23 mouse cellular contexts compared by ENCODE assay signal in genomic region chr7:99403254-99403653, GRCm38 (mm10). TPM values are rescaled to one million over a fixed set of nuclear protein-coding genes. Genes with fewer than 3 reads are reported as not detected.
DNase-seq lines count a peak whose midpoint lies in the region; ATAC-seq and TF ChIP-seq lines count a peak whose summit lies in the region.
"Had no signal": no experiment of that assay in that cellular context is flagged by ENCODE, and none has a peak within 500 bp of the region (broad histone marks: within the 10 kb centered on the region; RNA-seq: fewer than 3 reads in every experiment).

No protein-coding gene starts in this region.

- no peak overlapping the region for H3K4me2 ChIP-seq in forebrain, embryonic 12.5 days
- no peak overlapping the region for H3K4me2 ChIP-seq in lung, postnatal 0 days (replicated peaks; ENCODE audit: low read depth, low read length)
- no peak overlapping the region for H3K4me2 ChIP-seq in intestine, postnatal 0 days (replicated peaks; ENCODE audit: low read depth)
- H3K4me2 ChIP-seq in liver, embryonic 12.5 days = no peak overlapping the region
- H3K4me2 ChIP-seq: embryonic facial prominence, embryonic 12.5 days; liver, embryonic 11.5 days; lung, embryonic 15.5 days; midbrain, embryonic 15.5 days; neural tube, embryonic 15.5 days had no signal

- intact Hi-C loops in heart, postnatal 36 days (cut with DNase I) = no loop called here

- no peak overlapping the region for H3K9ac ChIP-seq in forebrain, embryonic 12.5 days
- H3K9ac ChIP-seq in lung, postnatal 0 days (replicated peaks; ENCODE audit: low read depth) = no peak overlapping the region
- 0 out of 2 replicates have a peak overlapping the region, but pooled peaks have one; percentile 7 for H3K9ac ChIP-seq in intestine, postnatal 0 days (ENCODE audit: low read depth, low read length)
- H3K9ac ChIP-seq in liver, embryonic 12.5 days = no peak overlapping the region
- H3K9ac ChIP-seq: embryonic facial prominence, embryonic 12.5 days; forebrain, postnatal 0 days; lung, embryonic 15.5 days; midbrain, embryonic 15.5 days; neural tube, embryonic 15.5 days had no signal

- TF ChIP-seq POLR2A in lung, adult 2 months (IDR thresholded peaks at IDR 0.05; ENCODE audit: borderline replicate concordance, extremely low read depth, low read depth, low read length) = no peak

- no peak for TF ChIP-seq EP300 in lung, postnatal 0 days (IDR thresholded peaks at IDR 0.05)

- H3K4me1 ChIP-seq in forebrain, embryonic 10.5 days = peaks cover 50% of the 10 kb centered on the region
- H3K4me1 ChIP-seq in forebrain, embryonic 12.5 days = peaks cover 7% of the 10 kb centered on the region; the same call in 1 of the 2 replicates
- peaks cover 5% of the 10 kb centered on the region; the same call in 1 of the 2 replicates for H3K4me1 ChIP-seq in lung, postnatal 0 days (ENCODE audit: insufficient read depth, low read depth, low read length)
- H3K4me1 ChIP-seq in lung, adult 2 months (ENCODE audit: control insufficient read depth, insufficient read depth, low read length) = peaks cover 5% of the 10 kb centered on the region
- peaks cover 6% of the 10 kb centered on the region; the same call in 1 of the 2 replicates for H3K4me1 ChIP-seq in intestine, postnatal 0 days (replicated peaks; ENCODE audit: control insufficient read depth, insufficient read depth, low read length)
- peaks cover 11% of the 10 kb centered on the region for H3K4me1 ChIP-seq in liver, embryonic 12.5 days
- H3K4me1 ChIP-seq: midbrain, embryonic 15.5 days had no signal

- peaks cover 4% of the 10 kb centered on the region; the same call in 1 of the 2 replicates for H3K36me3 ChIP-seq in forebrain, embryonic 10.5 days (replicated peaks)
- no peaks in the 10 kb centered on the region; the same call in 1 of the 2 replicates for H3K36me3 ChIP-seq in forebrain, embryonic 12.5 days (replicated peaks)
- H3K36me3 ChIP-seq in lung, postnatal 0 days (ENCODE audit: insufficient read depth, low read length) = no peaks in the 10 kb centered on the region
- H3K36me3 ChIP-seq in intestine, postnatal 0 days (ENCODE audit: control insufficient read depth, insufficient read depth) = 0 out of 2 replicates have a peak, but pooled peaks cover 13% of the 10 kb centered on the region
- no peaks in the 10 kb centered on the region for H3K36me3 ChIP-seq in liver, embryonic 12.5 days
- H3K36me3 ChIP-seq: embryonic facial prominence, embryonic 12.5 days had no signal

- TF ChIP-seq CTCF in lung, postnatal 0 days (IDR thresholded peaks at IDR 0.05) = no peak
- no peak for TF ChIP-seq CTCF in lung, adult 2 months (IDR thresholded peaks at IDR 0.05; ENCODE audit: insufficient read depth, low read length)
- no peak for TF ChIP-seq CTCF in intestine, postnatal 0 days (IDR thresholded peaks at IDR 0.05; ENCODE audit: low read depth)

- H3K27me3 ChIP-seq in forebrain, embryonic 10.5 days (ENCODE audit: poor library complexity, severe bottlenecking) = no peaks in the 10 kb centered on the region
- no peaks in the 10 kb centered on the region for H3K27me3 ChIP-seq in forebrain, embryonic 12.5 days
- no peaks in the 10 kb centered on the region for H3K27me3 ChIP-seq in lung, postnatal 0 days (replicated peaks; ENCODE audit: insufficient read depth, low read length)
- H3K27me3 ChIP-seq in intestine, postnatal 0 days (replicated peaks; ENCODE audit: control insufficient read depth, insufficient read depth, low read length) = no peaks in the 10 kb centered on the region
- 0 out of 2 replicates have a peak, but pooled peaks cover 5% of the 10 kb centered on the region for H3K27me3 ChIP-seq in liver, embryonic 12.5 days (replicated peaks)
- H3K27me3 ChIP-seq: embryonic facial prominence, embryonic 12.5 days; lung, embryonic 15.5 days; midbrain, embryonic 15.5 days; neural tube, embryonic 15.5 days had no signal

- no peak for DNase-seq in forebrain, embryonic 10.5 days (ENCODE audit: extremely low spot score, low spot score)
- peak; percentile 46 for DNase-seq in lung, postnatal 0 days (ENCODE audit: low spot score)
- no peak for DNase-seq in lung, adult 2 months
- DNase-seq in ES-CJ7 (ENCODE audit: low read depth, low spot score) = peak; percentile 88
- no peak for DNase-seq in heart, postnatal 36 days
- DNase-seq: adrenal gland, adult 8-10 months; cerebellum, adult 9-11 months; forebrain, postnatal 0 days; heart, adult 2 months; heart, postnatal 4 days; kidney, adult 8-10 months; kidney, postnatal 25 days; layer of hippocampus, adult 9-11 months; right cerebral cortex, postnatal 4 days had no signal

- 85% methylated on average over 7 of the region's 7 CpGs for WGBS in forebrain, embryonic 10.5 days
- WGBS in forebrain, embryonic 12.5 days = 90% methylated on average over 7 of the region's 7 CpGs
- 86% methylated on average over 7 of the region's 7 CpGs for WGBS in lung, postnatal 0 days
- 76% methylated on average over 7 of the region's 7 CpGs for WGBS in lung, adult 2 months
- 66% methylated on average over 7 of the region's 7 CpGs for WGBS in intestine, postnatal 0 days
- 76% methylated on average over 7 of the region's 7 CpGs for WGBS in liver, embryonic 12.5 days (ENCODE audit: insufficient replicate concordance)

- H3K9me3 ChIP-seq in forebrain, embryonic 10.5 days = no peaks in the 10 kb centered on the region
- no peaks in the 10 kb centered on the region for H3K9me3 ChIP-seq in forebrain, embryonic 12.5 days
- H3K9me3 ChIP-seq in lung, postnatal 0 days (ENCODE audit: low read length) = no peaks in the 10 kb centered on the region
- no peaks in the 10 kb centered on the region for H3K9me3 ChIP-seq in intestine, postnatal 0 days (ENCODE audit: control insufficient read depth)
- H3K9me3 ChIP-seq in liver, embryonic 12.5 days (replicated peaks) = no peaks in the 10 kb centered on the region
- H3K9me3 ChIP-seq: embryonic facial prominence, embryonic 12.5 days; lung, embryonic 15.5 days; midbrain, embryonic 15.5 days; neural tube, embryonic 15.5 days had no signal

- 0 out of 2 replicates have a peak overlapping the region, but pooled peaks have one; percentile 12 for H3K27ac ChIP-seq in forebrain, embryonic 10.5 days
- H3K27ac ChIP-seq in forebrain, embryonic 12.5 days = no peak overlapping the region
- H3K27ac ChIP-seq in lung, postnatal 0 days (ENCODE audit: low read length) = 0 out of 2 replicates have a peak overlapping the region, but pooled peaks have one; percentile 21
- peak overlapping the region; percentile 28; the same call in 1 of the 2 replicates for H3K27ac ChIP-seq in intestine, postnatal 0 days (ENCODE audit: low read depth, low read length)
- no peak overlapping the region for H3K27ac ChIP-seq in liver, embryonic 12.5 days
- H3K27ac ChIP-seq: embryonic facial prominence, embryonic 12.5 days; heart, adult 2 months; hindbrain, postnatal 0 days; lung, embryonic 15.5 days; midbrain, embryonic 15.5 days; neural tube, embryonic 15.5 days had no signal

- H3K4me3 ChIP-seq in forebrain, embryonic 10.5 days = no peak overlapping the region
- no peak overlapping the region for H3K4me3 ChIP-seq in forebrain, embryonic 12.5 days (replicated peaks)
- H3K4me3 ChIP-seq in lung, postnatal 0 days (ENCODE audit: low read depth, low read length) = no peak overlapping the region
- no peak overlapping the region for H3K4me3 ChIP-seq in lung, adult 2 months (replicated peaks; ENCODE audit: extremely low read depth, low read depth, low read length)
- no peak overlapping the region for H3K4me3 ChIP-seq in intestine, postnatal 0 days (ENCODE audit: low read depth, low read length)
- no peak overlapping the region for H3K4me3 ChIP-seq in liver, embryonic 12.5 days
- H3K4me3 ChIP-seq: embryonic facial prominence, embryonic 12.5 days; heart, adult 2 months; lung, embryonic 15.5 days; midbrain, embryonic 15.5 days; neural tube, embryonic 15.5 days had no signal

- no peak for ATAC-seq in forebrain, embryonic 12.5 days (ENCODE audit: low FRiP score)
- peak; percentile 25 for ATAC-seq in lung, postnatal 0 days
- no peak for ATAC-seq in intestine, postnatal 0 days
- ATAC-seq in liver, embryonic 12.5 days = no peak
- ATAC-seq: forebrain, postnatal 0 days; hindbrain, postnatal 0 days; midbrain, embryonic 15.5 days had no signal

RNA-seq across cellular contexts. Expression of gene Gdpd5, which starts 22.0 kb away (rescaled TPM):
- polyA plus RNA-seq in forebrain, embryonic 10.5 days (2016; fragmentation: Nextera tagmentation; extraction: Ambion mirVana) = 12.7 and 15.9 TPM in 2 replicates
- polyA plus RNA-seq in forebrain, embryonic 12.5 days (2016; fragmentation: Nextera tagmentation; extraction: Ambion mirVana) = 29.9 and 34.4 TPM in 2 replicates
- 18.7 and 18.8 TPM in 2 replicates for polyA plus RNA-seq in lung, postnatal 0 days (2015; fragmentation: Nextera tagmentation; extraction: Ambion mirVana)
- polyA plus RNA-seq in lung, adult 2 months (2012; rRNA removed) = 26.5 and 27.2 TPM in 2 replicates
- polyA plus RNA-seq in intestine, postnatal 0 days (2015; fragmentation: Nextera tagmentation; extraction: Ambion mirVana) = 15.7 and 16.9 TPM in 2 replicates
- 10 to 100 TPM; 22.6 to 23.2 TPM for total RNA-seq in heart, postnatal 36 days (2021)
- 2.6 and 3.1 TPM in 2 replicates for polyA plus RNA-seq in liver, embryonic 12.5 days (2016; fragmentation: Nextera tagmentation; extraction: Ambion mirVana)

RNA-seq across cellular contexts. Expression of gene Serpinh1, which starts 50.2 kb away (rescaled TPM):
- 825 and 923 TPM in 2 replicates for polyA plus RNA-seq in forebrain, embryonic 10.5 days (2016; fragmentation: Nextera tagmentation; extraction: Ambion mirVana)
- polyA plus RNA-seq in forebrain, embryonic 12.5 days (2016; fragmentation: Nextera tagmentation; extraction: Ambion mirVana) = 425 and 501 TPM in 2 replicates
- 579 and 666 TPM in 2 replicates for polyA plus RNA-seq in lung, postnatal 0 days (2015; fragmentation: Nextera tagmentation; extraction: Ambion mirVana)
- polyA plus RNA-seq in lung, adult 2 months (2012; rRNA removed) = 364 and 388 TPM in 2 replicates
- 199 and 204 TPM in 2 replicates for polyA plus RNA-seq in intestine, postnatal 0 days (2015; fragmentation: Nextera tagmentation; extraction: Ambion mirVana)
- 100 to 1,000 TPM; 241 to 339 TPM for total RNA-seq in heart, postnatal 36 days (2021)
- polyA plus RNA-seq in liver, embryonic 12.5 days (2016; fragmentation: Nextera tagmentation; extraction: Ambion mirVana) = 249 and 251 TPM in 2 replicates

Comparison
In these comparisons a context has a peak if more than half of its experiments do, and no peak if none do; other contexts are left out.
1. DNase-seq: peak in lung, postnatal 0 days (single experiment) and ES-CJ7 (single experiment); none in forebrain, embryonic 10.5 days (single experiment), lung, adult 2 months (single experiment) and heart, postnatal 36 days (0 of 2).
2. H3K27ac ChIP-seq: peak in forebrain, embryonic 10.5 days (single experiment), lung, postnatal 0 days (single experiment) and intestine, postnatal 0 days (single experiment); none in forebrain, embryonic 12.5 days (single experiment) and liver, embryonic 12.5 days (single experiment).